Mouse (Mus musculus): ENCODE data around the gene Slc7a1. TPM values are rescaled to one million over a fixed set of nuclear protein-coding genes. Genes with fewer than 3 reads are reported as not detected.

The Slc7a1 gene
- 3.3 and 15.9 TPM in 2 replicates for polyA plus RNA-seq (2012; rRNA removed; ENCODE audit: low replicate concordance)

GRCm38 (mm10) chr5:148399660-148400443 is at the start of gene Slc7a1:
Gene Slc7a1 (minus strand): TSS chr5:148399904.

Other genes with a start within 250 kb of the Slc7a1 start
- 67.4 and 74.9 TPM in 2 replicates for gene Ubl3, start 152.9 kb upstream of the Slc7a1 start, polyA plus RNA-seq (2012; rRNA removed; ENCODE audit: low replicate concordance)

Data from subcutaneous adipose tissue, adult 2 months (tissue).